Mouse (Mus musculus) liver, embryonic 11.5 days (tissue): ENCODE measurements at regions not wholly inside any gene's neighbourhood (a gene's known extent, or its start where the extent isn't known, plus 50 kb on each side); places are given as distances from the start of the nearest gene placed in this dataset.

Experiments
- ATAC-seq: fragments of 200-750 bp; cut with Nextera tagmentation; replicated peaks from 2 replicates; pipeline ENCODE4 v1.8.0; 2017; ENCODE audit warnings: moderate number of reproducible peaks, mild to moderate bottlenecking, moderate TSS enrichment, moderate library complexity; ENCODE audit not compliant: low FRiP score
- DNase-seq: peaks from one replicate; pipeline ENCODE4 v3.0.0-alpha.2; 2017; ENCODE audit warnings: low spot score
- H3K27ac ChIP-seq: fragments of 300-500 bp; sonication (generic); 2 replicates; pipeline ENCODE4 v1.5.1; 2014; ENCODE audit warnings: mild to moderate bottlenecking, low read depth, low read length, control low read depth
- H3K27me3 ChIP-seq: fragments of 300-500 bp; sonication (generic); replicated peaks from 2 replicates; pipeline ENCODE4 v1.6.1; 2014; ENCODE audit warnings: low read length, mixed read lengths; ENCODE audit not compliant: control insufficient read depth, insufficient read depth
- H3K36me3 ChIP-seq: fragments of 300-500 bp; sonication (generic); 2 replicates; pipeline ENCODE4 v1.6.1; 2014; ENCODE audit warnings: mild to moderate bottlenecking, low read length, moderate library complexity, mixed read lengths; ENCODE audit not compliant: control insufficient read depth, insufficient read depth
- H3K4me1 ChIP-seq: fragments of 300-500 bp; sonication (generic); replicated peaks from 2 replicates; pipeline ENCODE4 v1.6.1; 2014; ENCODE audit warnings: low read length, mixed read lengths; ENCODE audit not compliant: control insufficient read depth, insufficient read depth
- H3K4me2 ChIP-seq: fragments of 300-500 bp; sonication (generic); 2 replicates; pipeline ENCODE4 v1.6.1; 2014; ENCODE audit warnings: mild to moderate bottlenecking, control low read depth, moderate library complexity
- H3K4me3 ChIP-seq: fragments of 300-500 bp; sonication (generic); 2 replicates; pipeline ENCODE4 v1.5.1; 2014; ENCODE audit warnings: low read depth, low read length, control low read depth
- H3K9ac ChIP-seq: fragments of 300-500 bp; sonication (generic); 2 replicates; pipeline ENCODE4 v1.6.1; 2014; ENCODE audit warnings: low read depth, low read length, control low read depth
- H3K9me3 ChIP-seq: fragments of 300-500 bp; sonication (generic); 2 replicates; pipeline ENCODE4 v1.6.1; 2016; ENCODE audit warnings: low read length, inconsistent platforms, mixed read lengths; ENCODE audit not compliant: control insufficient read depth
- WGBS: fragments of 180-500 bp; shearing (Covaris S2); extraction: QIAGEN DNeasy Blood & Tissue Kit; methylation state at CpG from one replicate; pipeline ENCODE4 v1.1.7; 2014; 5-methylcytosine and 5-hydroxymethylcytosine counted together

GRCm38 (mm10) chr9:63087195-63087594 lies 61.6 kb downstream of the Skor1 start:
- Histone ChIP-seq H3K9ac (no peak overlapping the region), H3K9me3 (no peaks in the 10 kb centered on the region), H3K4me1 (peaks cover 5% of the 10 kb centered on the region), H3K4me2 (no peak overlapping the region), H3K27me3 (no peaks in the 10 kb centered on the region), H3K4me3 (no peak overlapping the region), H3K36me3 (no peaks in the 10 kb centered on the region), H3K27ac (no peak overlapping the region)
- no peak for ATAC-seq
- 70% methylated on average over 4 of the region's 4 CpGs for WGBS
- DNase-seq = no peak

GRCm38 (mm10) chr9:63086671-63087070 lies 62.1 kb downstream of the Skor1 start:
- Histone ChIP-seq H3K9me3 (no peaks in the 10 kb centered on the region), H3K27me3 (no peaks in the 10 kb centered on the region), H3K4me1 (peaks cover 5% of the 10 kb centered on the region), H3K27ac (no peak overlapping the region), H3K9ac (no peak overlapping the region), H3K4me2 (no peak overlapping the region), H3K4me3 (no peak overlapping the region), H3K36me3 (no peaks in the 10 kb centered on the region)
- ATAC-seq = no peak
- WGBS = 55% methylated on average over 1 of the region's 1 CpGs
- DNase-seq = no peak

GRCm38 (mm10) chr9:63082830-63083229 lies 65.9 kb downstream of the Skor1 start:
- no peaks in the 10 kb centered on the region for H3K27me3 ChIP-seq
- no peaks in the 10 kb centered on the region for H3K9me3 ChIP-seq
- H3K4me3 ChIP-seq = no peak overlapping the region
- H3K9ac ChIP-seq = no peak overlapping the region
- no peak overlapping the region for H3K4me2 ChIP-seq
- 73% methylated on average over 7 of the region's 7 CpGs for WGBS
- H3K27ac ChIP-seq = no peak overlapping the region
- DNase-seq (no peak), ATAC-seq (no peak)
- no peaks in the 10 kb centered on the region for H3K36me3 ChIP-seq
- no peaks in the 10 kb centered on the region for H3K4me1 ChIP-seq

- no peaks in the 10 kb centered on the region for H3K4me1 ChIP-seq
- H3K4me2 ChIP-seq = no peak overlapping the region
- no peaks in the 10 kb centered on the region for H3K36me3 ChIP-seq
- no peak for DNase-seq
- H3K4me3 ChIP-seq = no peak overlapping the region
- WGBS = 80% methylated on average over 3 of the region's 3 CpGs
- H3K27ac ChIP-seq = no peak overlapping the region
- ATAC-seq = no peak
- no peaks in the 10 kb centered on the region for H3K27me3 ChIP-seq
- H3K9ac ChIP-seq = no peak overlapping the region
- no peaks in the 10 kb centered on the region for H3K9me3 ChIP-seq
These were observed 66.5 kb downstream of the Skor1 start for GRCm38 (mm10) chr9:63082311-63082710.

GRCm38 (mm10) chr9:63080406-63080805 lies 68.4 kb downstream of the Skor1 start:
- no peak overlapping the region for H3K4me2 ChIP-seq
- no peak overlapping the region for H3K27ac ChIP-seq
- ATAC-seq (no peak), DNase-seq (no peak)
- no peak overlapping the region for H3K4me3 ChIP-seq
- H3K4me1 ChIP-seq = 0 out of 2 replicates have a peak, but pooled peaks cover 2% of the 10 kb centered on the region
- H3K36me3 ChIP-seq = no peaks in the 10 kb centered on the region
- no peaks in the 10 kb centered on the region for H3K27me3 ChIP-seq
- WGBS = 85% methylated on average over 5 of the region's 5 CpGs
- H3K9ac ChIP-seq = no peak overlapping the region
- H3K9me3 ChIP-seq = no peaks in the 10 kb centered on the region; the same call in 1 of the 2 replicates

- ATAC-seq = no peak
- no peak overlapping the region for H3K27ac ChIP-seq
- H3K9ac ChIP-seq = no peak overlapping the region
- H3K36me3 ChIP-seq = no peaks in the 10 kb centered on the region
- H3K9me3 ChIP-seq = no peaks in the 10 kb centered on the region; the same call in 1 of the 2 replicates
- 34% methylated on average over 5 of the region's 5 CpGs for WGBS
- H3K27me3 ChIP-seq = no peaks in the 10 kb centered on the region
- H3K4me1 ChIP-seq = peaks cover 15% of the 10 kb centered on the region
- H3K4me2 ChIP-seq = no peak overlapping the region
- DNase-seq = no peak
- H3K4me3 ChIP-seq = no peak overlapping the region
These were observed 73.5 kb downstream of the Skor1 start for GRCm38 (mm10) chr9:63075252-63075651.

GRCm38 (mm10) chr9:63074803-63075202 lies 74.0 kb downstream of the Skor1 start:
- no peak for DNase-seq
- H3K4me2 ChIP-seq = no peak overlapping the region
- WGBS = 47% methylated on average over 7 of the region's 7 CpGs

GRCm38 (mm10) chr9:63074023-63074750 lies 74.6 kb downstream of the Skor1 start:
- H3K4me3 ChIP-seq = no peak overlapping the region
- WGBS = 18% methylated on average over 10 of the region's 10 CpGs
- H3K9ac ChIP-seq = no peak overlapping the region
- peaks cover 15% of the 10 kb centered on the region for H3K4me1 ChIP-seq
- no peaks in the 10 kb centered on the region; the same call in 1 of the 2 replicates for H3K9me3 ChIP-seq
- H3K36me3 ChIP-seq = no peaks in the 10 kb centered on the region
- no peaks in the 10 kb centered on the region for H3K27me3 ChIP-seq
- DNase-seq = no peak
- no peak for ATAC-seq
- H3K4me2 ChIP-seq = no peak overlapping the region
- H3K27ac ChIP-seq = no peak overlapping the region

More at GRCm38 (mm10) chr9:63074803-63075202, 74.0 kb downstream of the Skor1 start:
- Histone ChIP-seq H3K9ac (no peak overlapping the region), H3K27me3 (no peaks in the 10 kb centered on the region), H3K4me1 (peaks cover 15% of the 10 kb centered on the region), H3K4me3 (no peak overlapping the region), H3K27ac (no peak overlapping the region), H3K36me3 (no peaks in the 10 kb centered on the region), H3K9me3 (no peaks in the 10 kb centered on the region; the same call in 1 of the 2 replicates)
- ATAC-seq = no peak

- Histone ChIP-seq H3K36me3 (no peaks in the 10 kb centered on the region), H3K27me3 (no peaks in the 10 kb centered on the region), H3K27ac (no peak overlapping the region), H3K4me3 (no peak overlapping the region), H3K4me2 (no peak overlapping the region), H3K9ac (no peak overlapping the region), H3K9me3 (no peaks in the 10 kb centered on the region), H3K4me1 (peaks cover 15% of the 10 kb centered on the region)
- WGBS = 54% methylated on average over 6 of the region's 6 CpGs
- ATAC-seq (no peak), DNase-seq (no peak)
These were observed 77.7 kb downstream of the Skor1 start for GRCm38 (mm10) chr9:63071032-63071431.
